Mouse (Mus musculus) CH12.LX (cell line): ENCODE results near the gene Car10. TPM values are rescaled to one million over a fixed set of nuclear protein-coding genes. Genes with fewer than 3 reads are reported as not detected.

Source experiments
- DNase-seq: peaks from one replicate; pipeline ENCODE4 v3.0.0-alpha.2; 2013; ENCODE audit errors: extremely low read depth
- H3K27ac ChIP-seq: 2 replicates; pipeline ENCODE4 v1.5.1; 2012; ENCODE audit warnings: low read depth, mild to moderate bottlenecking, control low read depth, moderate library complexity; ENCODE audit not compliant: insufficient read depth
- H3K27me3 ChIP-seq: replicated peaks from 2 replicates; pipeline ENCODE3; 2012; ENCODE audit warnings: inconsistent platforms
- H3K36me3 ChIP-seq, 2 experiments: replicated peaks in 1 of 2; 2 replicates each; pipeline versions ENCODE3 to v1.6.1; 2012; ENCODE audit warnings: inconsistent platforms in 1 of 2, low read length in 1 of 2, mild to moderate bottlenecking in 1 of 2, mixed read lengths in 1 of 2, moderate library complexity in 1 of 2; ENCODE audit not compliant: control insufficient read depth in 1 of 2, insufficient read depth in 1 of 2
- H3K4me1 ChIP-seq, 2 experiments: 2 replicates each; pipeline ENCODE4 v1.6.1; 2012; ENCODE audit warnings: inconsistent platforms in 1 of 2, moderate library complexity in 1 of 2; ENCODE audit not compliant: insufficient read depth in 2 of 2, control insufficient read depth in 1 of 2
- H3K4me2 ChIP-seq: 2 replicates; pipeline ENCODE4 v1.6.1; 2012; ENCODE audit warnings: low read depth, mild to moderate bottlenecking, control low read depth; ENCODE audit not compliant: poor library complexity, insufficient read depth, severe bottlenecking
- H3K4me3 ChIP-seq, 3 experiments: fragments of 150-350 bp in 1 of 3; sonication (generic) in 1 of 3; replicated peaks in 1 of 3; 2 replicates each; pipeline versions ENCODE3 to v1.5.1; 2011 to 2012; ENCODE audit warnings: low read depth in 2 of 3, low read length in 2 of 3, mild to moderate bottlenecking in 2 of 3, moderate library complexity in 2 of 3, control low read depth in 1 of 3, improper control_type of control experiment in 1 of 3, inconsistent platforms in 1 of 3, mixed read lengths in 1 of 3; ENCODE audit not compliant: poor library complexity in 1 of 3
- H3K79me2 ChIP-seq: replicated peaks from 2 replicates; pipeline ENCODE4 v1.6.1; 2012; ENCODE audit warnings: mild to moderate bottlenecking, moderate library complexity; ENCODE audit not compliant: control insufficient read depth, poor library complexity, insufficient read depth, severe bottlenecking; ENCODE audit errors: extremely low read depth
- H3K9ac ChIP-seq: 2 replicates; pipeline ENCODE4 v1.6.1; 2012; ENCODE audit warnings: low read depth, mild to moderate bottlenecking, control low read depth, moderate library complexity; ENCODE audit not compliant: insufficient read depth
- H3K9me3 ChIP-seq: replicated peaks from 2 replicates; pipeline ENCODE3; 2012; ENCODE audit warnings: low read length, inconsistent platforms, mixed read lengths
- CHD2 ChIP-seq: IDR thresholded peaks from 2 replicates; pipeline ENCODE4 v1.6.1; 2011; ENCODE audit warnings: low read length, improper control_type of control experiment
- CTCF ChIP-seq, 2 experiments: IDR thresholded peaks in 1 of 2; conservative IDR thresholded peaks in 1 of 2; 2 replicates each; pipeline ENCODE4 v1.5.1; 2011 to 2012; ENCODE audit warnings: low read depth in 2 of 2, low read length in 2 of 2, improper control_type of control experiment in 1 of 2, inconsistent platforms in 1 of 2, mild to moderate bottlenecking in 1 of 2, moderate library complexity in 1 of 2
- ELF1 ChIP-seq: IDR thresholded peaks from 2 replicates; pipeline ENCODE4 v1.6.1; 2014; ENCODE audit warnings: low read depth, mild to moderate bottlenecking, inconsistent platforms, low read length, improper control_type of control experiment
- ETS1 ChIP-seq: conservative IDR thresholded peaks from 2 replicates; pipeline ENCODE4 v1.6.1; 2012; ENCODE audit warnings: low read depth, mild to moderate bottlenecking, inconsistent platforms, low read length, improper control_type of control experiment, moderate library complexity
- HCFC1 ChIP-seq: IDR thresholded peaks from 2 replicates; pipeline ENCODE4 v1.6.1; 2012; ENCODE audit warnings: low read depth, mild to moderate bottlenecking, inconsistent platforms, low read length, improper control_type of control experiment
- IRF4 ChIP-seq: IDR thresholded peaks from 2 replicates; pipeline ENCODE4 v1.6.1; 2014; ENCODE audit warnings: low read depth, mild to moderate bottlenecking, inconsistent platforms, low read length, improper control_type of control experiment
- JUN ChIP-seq: IDR thresholded peaks from 2 replicates; pipeline ENCODE4 v1.6.1; 2011; ENCODE audit warnings: low read depth, mild to moderate bottlenecking, low read length, improper control_type of control experiment, moderate library complexity; ENCODE audit not compliant: insufficient read depth
- MAX ChIP-seq: IDR thresholded peaks from 2 replicates; pipeline ENCODE4 v1.6.1; 2011; ENCODE audit warnings: low read length, improper control_type of control experiment
- MXI1 ChIP-seq: IDR thresholded peaks from 2 replicates; pipeline ENCODE4 v1.6.1; 2011; ENCODE audit warnings: mild to moderate bottlenecking, low read depth, low read length, improper control_type of control experiment
- MYC ChIP-seq: IDR thresholded peaks from 2 replicates; pipeline ENCODE4 v1.6.1; 2011; ENCODE audit warnings: low read depth, mild to moderate bottlenecking, improper control_type of control experiment, low read length
- PAX5 ChIP-seq: IDR thresholded peaks from 2 replicates; pipeline ENCODE4 v1.6.1; 2012; ENCODE audit warnings: low read length, inconsistent platforms, mixed read lengths
- POLR2A ChIP-seq: IDR thresholded peaks from 2 replicates; pipeline ENCODE4 v1.6.1; 2011; ENCODE audit warnings: low read depth, mild to moderate bottlenecking, improper control_type of control experiment, low read length
- RCOR1 ChIP-seq: conservative IDR thresholded peaks from 2 replicates; pipeline ENCODE4 v1.6.1; 2012; ENCODE audit warnings: low read depth, mild to moderate bottlenecking, inconsistent platforms, low read length, improper control_type of control experiment
- SMC3 ChIP-seq: IDR thresholded peaks from 2 replicates; pipeline ENCODE4 v1.6.1; 2011; ENCODE audit warnings: low read depth, low read length, improper control_type of control experiment
- TBP ChIP-seq: conservative IDR thresholded peaks from 2 replicates; pipeline ENCODE4 v1.6.1; 2011; ENCODE audit warnings: low read depth, low read length, improper control_type of control experiment
- TCF12 ChIP-seq: IDR thresholded peaks from 2 replicates; pipeline ENCODE4 v1.6.1; 2014; ENCODE audit warnings: low read depth, mild to moderate bottlenecking, inconsistent platforms, low read length, improper control_type of control experiment
- USF1 ChIP-seq: IDR thresholded peaks from 2 replicates; pipeline ENCODE4 v1.6.1; 2014; ENCODE audit warnings: low read depth, mild to moderate bottlenecking, inconsistent platforms, low read length, improper control_type of control experiment
- USF2 ChIP-seq: conservative IDR thresholded peaks from 2 replicates; pipeline ENCODE4 v1.6.1; 2011; ENCODE audit warnings: low read depth, low read length, improper control_type of control experiment
- ZC3H11A ChIP-seq: IDR thresholded peaks from 2 replicates; pipeline ENCODE4 v1.6.1; 2012; ENCODE audit warnings: low read depth, mild to moderate bottlenecking, inconsistent platforms, low read length, improper control_type of control experiment
- ZKSCAN1 ChIP-seq: IDR thresholded peaks from 2 replicates; pipeline ENCODE4 v1.6.1; 2012; ENCODE audit warnings: low read depth, inconsistent platforms, low read length, improper control_type of control experiment, borderline replicate concordance
- dilution Hi-C: fragments of 300-500 bp; cut with MboI; formaldehyde crosslinking; loops from 2 replicates; pipeline ENCODE4 v1.14.3; 2020; ENCODE audit warnings: low sequenced_read_pairs; ENCODE audit not compliant: extremely low pct_unique_long_range_greater_than_20kb, extremely low pct_ligation_motif_present
- in situ Hi-C: fragments of 300-500 bp; cut with MboI; formaldehyde crosslinking; loops from 3 replicates; pipeline ENCODE4 v1.14.3; 2019; ENCODE audit warnings: low sequenced_read_pairs, low pct_ligation_motif_present, low pct_unique_long_range_greater_than_20kb, mixed read lengths
- polyA plus RNA-seq: library from polyadenylated mRNA; unstranded; fragments of >175 nt; gene quantifications from 2 replicates; pipeline ENCODE4 v1.2.1, GENCODE M21; 2012; ENCODE audit warnings: low read depth; ENCODE audit not compliant: insufficient read length
- total RNA-seq, 2 experiments: library from RNA; depleted of rRNA; stranded (reverse); fragments of 300-350 nt in 1 of 2; fragments of >200 nt in 1 of 2; gene quantifications; 2 replicates each; pipeline ENCODE4 v1.2.3; 2012 to 2014

The Car10 gene
- total and polyA plus RNA-seq, 3 experiments: not detected

DNA sequence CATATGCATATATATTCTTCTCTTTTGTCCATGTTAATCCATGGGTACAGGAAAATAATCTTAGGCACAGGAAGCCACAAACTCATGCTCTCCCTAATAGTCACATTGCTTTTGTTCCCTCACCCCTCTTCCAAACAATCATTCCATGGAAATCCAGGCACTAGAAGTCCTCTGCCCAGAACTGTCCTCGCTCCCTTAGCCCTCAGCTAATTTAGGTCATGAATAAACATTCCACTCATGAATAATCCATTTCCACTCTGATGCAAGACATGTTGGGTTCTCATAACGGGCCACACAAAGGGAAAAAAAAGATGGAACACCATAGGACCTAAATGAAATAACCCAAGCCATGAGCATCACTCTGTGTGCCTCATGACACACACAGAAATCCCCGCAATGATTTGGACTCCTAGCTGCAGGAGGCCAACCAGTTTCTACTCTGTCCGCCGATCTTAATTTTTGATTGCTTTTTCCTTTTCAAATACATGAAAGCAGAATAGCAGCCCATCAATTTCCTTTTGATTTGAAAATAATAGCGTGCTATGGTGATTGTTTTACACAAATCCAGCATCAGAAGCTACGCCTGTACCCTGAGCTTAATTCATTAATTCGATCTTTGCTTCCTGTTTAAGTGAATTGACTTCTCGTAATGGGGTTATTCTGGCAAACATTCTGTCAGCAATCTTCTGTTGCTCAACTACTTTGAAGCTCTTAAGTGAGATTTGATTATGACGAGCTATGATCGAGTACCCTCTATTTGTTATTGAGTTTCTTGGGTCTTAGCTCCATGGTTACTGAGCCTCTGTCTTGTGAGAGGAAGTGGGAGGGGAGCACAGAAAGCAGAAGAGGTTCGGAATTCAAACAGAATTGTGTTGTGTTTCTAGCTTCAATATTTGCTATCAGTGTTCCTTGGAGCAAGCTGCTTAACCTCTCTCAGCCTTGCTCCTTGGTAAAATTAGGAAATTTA, 350.7 kb downstream of the Car10 start:
- in situ Hi-C loops: no loop called here
- DNase-seq: no peak
- no peak overlapping the region for H3K4me2 ChIP-seq

DNA sequence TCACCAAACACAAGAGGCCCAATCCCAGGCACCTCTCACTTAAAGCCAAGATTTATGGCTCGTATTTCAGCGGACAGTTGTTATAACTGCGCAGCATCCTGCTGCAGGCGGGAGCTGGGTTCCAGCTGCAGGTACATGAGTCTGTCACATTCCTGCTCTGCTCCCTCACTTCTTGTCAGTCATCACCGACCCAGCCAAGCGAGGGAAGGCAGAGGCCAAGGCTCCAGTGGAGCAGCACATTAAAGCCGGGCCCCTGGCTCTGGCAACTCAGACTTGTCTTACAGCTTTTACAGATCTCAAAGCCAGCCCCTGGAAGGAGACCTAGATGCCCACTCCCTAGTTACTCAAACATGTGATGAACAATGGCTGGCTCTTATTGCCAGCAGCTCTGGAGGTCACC, 352.7 kb downstream of the Car10 start:
- DNase-seq: no peak
- H3K27ac ChIP-seq: no peak overlapping the region
- dilution Hi-C loops (no loop called here), in situ Hi-C loops (no loop called here)
- no peak overlapping the region for H3K4me3 ChIP-seq
- no peak overlapping the region for H3K9ac ChIP-seq
- peaks cover 38% of the 10 kb centered on the region for H3K27me3 ChIP-seq
- no peaks in the 10 kb centered on the region for H3K9me3 ChIP-seq
- no peak for TF ChIP-seq ETS1
- no peak for TF ChIP-seq HCFC1
- TF ChIP-seq CHD2: no peak
- TF ChIP-seq SMC3: no peak
- TF ChIP-seq PAX5: no peak
- TF ChIP-seq POLR2A: no peak
- TF ChIP-seq, all 38 proteins: peak for 0
- no peaks in the 10 kb centered on the region for H3K79me2 ChIP-seq
- H3K4me2 ChIP-seq: no peak overlapping the region
- H3K36me3 ChIP-seq: no peaks in the 10 kb centered on the region
- H3K4me1 ChIP-seq: no peaks in the 10 kb centered on the region

More for the DNA sequence above, 350.7 kb downstream of the Car10 start:
- H3K27ac ChIP-seq: no peak overlapping the region
- H3K4me3 ChIP-seq: no peak overlapping the region
- no peaks in the 10 kb centered on the region for H3K4me1 ChIP-seq
- dilution Hi-C loops: no loop called here
- no peak for TF ChIP-seq MXI1
- TF ChIP-seq JUN: no peak
- TF ChIP-seq ZC3H11A: no peak
- TF ChIP-seq POLR2A: no peak
- no peak for TF ChIP-seq SMC3
- no peak for TF ChIP-seq CTCF (conservative IDR thresholded peaks at IDR 0.05 in 1 of 2, IDR thresholded peaks at IDR 0.05 in 1 of 2; ENCODE audit: low read depth in 2 of 2, low read length in 2 of 2)
- TF ChIP-seq TCF12: no peak
- TF ChIP-seq IRF4: no peak
- TF ChIP-seq USF2: no peak
- H3K9me3 ChIP-seq: no peaks in the 10 kb centered on the region
- H3K9ac ChIP-seq: no peak overlapping the region
- H3K79me2 ChIP-seq: no peaks in the 10 kb centered on the region
- H3K27me3 ChIP-seq: peaks cover 34% of the 10 kb centered on the region
- no peaks in the 10 kb centered on the region for H3K36me3 ChIP-seq

GRCm38 (mm10) chr11:93466221-93466620, 368.4 kb downstream of the Car10 start:
- Histone ChIP-seq H3K27ac (no peak overlapping the region), H3K4me2 (no peak overlapping the region), H3K79me2 (no peaks in the 10 kb centered on the region), H3K27me3 (peaks cover 26% of the 10 kb centered on the region), H3K4me1 (peaks cover 3 to 5% of the 10 kb centered on the region in 2 experiments; a peak in 2 of 4 replicates), H3K9ac (no peak overlapping the region), H3K36me3 (no peaks in the 10 kb centered on the region), H3K9me3 (no peaks in the 10 kb centered on the region), H3K4me3 (no peak overlapping the region)
- dilution Hi-C loops: no loop called here
- in situ Hi-C loops: no loop called here
- no peak for DNase-seq
- TF ChIP-seq ZKSCAN1 (no peak), MYC (no peak), ELF1 (no peak), RCOR1 (no peak), HCFC1 (no peak), TBP (no peak), USF1 (no peak), MAX (no peak)
